Mouse (Mus musculus): ENCODE data around the gene Wdr78. TPM values are rescaled to one million over a fixed set of nuclear protein-coding genes. Genes with fewer than 3 reads are reported as not detected.

Wdr78 gene
- polyA plus RNA-seq, 2 experiments, result 0.33 to 0.61 TPM

DNA sequence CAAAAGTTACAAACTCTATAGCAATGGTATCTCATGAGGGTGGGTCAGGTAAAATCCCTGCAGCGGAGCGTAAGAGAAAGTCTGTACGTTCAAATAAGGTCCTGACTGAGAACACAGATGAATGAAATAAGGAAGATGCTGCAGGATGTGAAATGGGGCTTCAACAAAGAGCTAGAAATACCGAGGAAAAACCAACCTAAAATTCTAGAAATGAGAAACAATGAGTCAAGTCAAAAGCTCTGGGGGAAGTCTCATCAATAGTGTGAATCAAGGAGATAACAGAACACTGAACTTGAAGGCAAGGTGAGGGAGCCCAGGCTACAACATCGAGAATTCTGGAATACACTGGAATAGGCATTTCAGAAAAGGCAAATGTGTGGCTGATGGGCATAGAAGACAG lies 15.8 kb downstream of the Wdr78 start:
- DNase-seq (ENCODE audit: low read depth in 3 of 3, low spot score in 3 of 3) (no peak), ATAC-seq (ENCODE audit: insufficient read depth) (no peak)
- H3K27ac ChIP-seq, result no peak overlapping the region
- H3K9ac ChIP-seq (replicated peaks), result no peak overlapping the region
- no peaks in the 10 kb centered on the region for H3K36me3 ChIP-seq (replicated peaks; ENCODE audit: control insufficient read depth, insufficient read depth, low read depth)
- no peak overlapping the region for H3K4me2 ChIP-seq (ENCODE audit: low read depth)
- no peaks in the 10 kb centered on the region for H3K27me3 ChIP-seq (ENCODE audit: control insufficient read depth, insufficient read depth, low read length)
- WGBS (ENCODE audit: insufficient replicate concordance), result 73% methylated on average over 5 of the region's 5 CpGs
- no peaks in the 10 kb centered on the region for H3K9me3 ChIP-seq (ENCODE audit: control insufficient read depth, low read length)
- no peaks in the 10 kb centered on the region for H3K4me1 ChIP-seq (replicated peaks; ENCODE audit: control insufficient read depth in 2 of 2, insufficient read depth in 2 of 2, low read length in 1 of 2)
- TF ChIP-seq EP300 (IDR thresholded peaks at IDR 0.05; ENCODE audit: low read depth) (no peak), CTCF (IDR thresholded peaks at IDR 0.05; ENCODE audit: low read depth) (no peak)
- no peak overlapping the region for H3K4me3 ChIP-seq (ENCODE audit: insufficient read depth in 1 of 2, low read depth in 2 of 2, low read length in 2 of 2)

DNA sequence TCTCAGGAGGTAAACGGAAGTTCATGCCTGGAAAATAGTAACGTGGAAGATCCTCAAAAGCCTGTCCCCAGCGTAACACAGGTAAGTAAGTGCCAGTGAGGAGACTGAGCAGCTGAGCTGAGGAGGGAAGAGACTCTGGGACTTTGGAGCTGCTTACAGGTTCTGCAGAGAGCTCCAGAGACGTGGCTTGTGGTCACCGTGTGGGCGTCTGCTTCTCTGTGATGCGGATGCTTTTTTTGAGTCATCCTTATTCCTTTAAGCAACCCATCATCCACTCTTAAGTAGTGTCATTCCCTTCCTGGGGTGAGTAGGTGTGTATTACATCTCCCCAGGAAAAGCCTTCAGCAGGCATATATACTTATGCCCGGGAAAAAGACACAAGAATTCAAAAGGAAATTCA lies 18.4 kb downstream of the Wdr78 start:
- H3K27me3 ChIP-seq (ENCODE audit: control insufficient read depth, insufficient read depth, low read length), result no peaks in the 10 kb centered on the region

DNA sequence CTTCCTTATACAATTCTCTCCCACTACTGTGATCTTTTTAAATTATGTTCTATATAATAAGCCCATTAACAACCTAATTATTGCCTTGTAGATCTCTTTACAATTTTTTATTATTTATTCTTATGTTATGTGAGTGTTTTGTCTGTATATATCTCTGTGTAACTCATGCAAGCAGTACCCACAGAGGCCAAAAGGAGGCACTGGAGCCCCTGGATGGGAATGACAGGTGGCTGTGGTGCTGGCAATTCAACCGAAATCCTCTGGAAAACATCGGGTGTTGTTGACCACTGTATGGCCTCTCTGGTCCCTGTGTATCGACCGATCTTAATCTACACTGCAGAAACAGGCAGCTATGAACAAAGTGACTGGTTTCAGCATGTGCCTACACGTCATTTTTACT lies 29.1 kb downstream of the Wdr78 start:
- DNase-seq (ENCODE audit: low read depth in 3 of 3, low spot score in 3 of 3) (no peak), ATAC-seq (ENCODE audit: insufficient read depth) (no peak)
- no peaks in the 10 kb centered on the region for H3K36me3 ChIP-seq (replicated peaks; ENCODE audit: control insufficient read depth, insufficient read depth, low read depth)
- no peaks in the 10 kb centered on the region for H3K9me3 ChIP-seq (ENCODE audit: control insufficient read depth, low read length)
- no peak overlapping the region for H3K4me3 ChIP-seq (ENCODE audit: insufficient read depth in 1 of 2, low read depth in 2 of 2, low read length in 2 of 2)
- no peaks in the 10 kb centered on the region for H3K27me3 ChIP-seq (ENCODE audit: control insufficient read depth, insufficient read depth, low read length)
- H3K27ac ChIP-seq, result no peak overlapping the region
- H3K4me1 ChIP-seq (replicated peaks; ENCODE audit: control insufficient read depth in 2 of 2, insufficient read depth in 2 of 2, low read length in 1 of 2), result no peaks in the 10 kb centered on the region
- WGBS (ENCODE audit: insufficient replicate concordance), result 76% methylated on average over 5 of the region's 5 CpGs
- H3K9ac ChIP-seq (replicated peaks), result no peak overlapping the region
- TF ChIP-seq EP300 (IDR thresholded peaks at IDR 0.05; ENCODE audit: low read depth) (no peak), CTCF (IDR thresholded peaks at IDR 0.05; ENCODE audit: low read depth) (peak; percentile 48)
- H3K4me2 ChIP-seq (ENCODE audit: low read depth), result no peak overlapping the region

More for the DNA sequence above, 18.4 kb downstream of the Wdr78 start:
- ATAC-seq (ENCODE audit: insufficient read depth), result no peak
- WGBS (ENCODE audit: insufficient replicate concordance), result 66% methylated on average over 8 of the region's 8 CpGs
- TF ChIP-seq EP300 (IDR thresholded peaks at IDR 0.05; ENCODE audit: low read depth) (no peak), CTCF (IDR thresholded peaks at IDR 0.05; ENCODE audit: low read depth) (no peak)
- no peak for DNase-seq (ENCODE audit: low read depth in 3 of 3, low spot score in 3 of 3)
- Histone ChIP-seq H3K27ac (no peak overlapping the region), H3K4me2 (ENCODE audit: low read depth) (no peak overlapping the region), H3K4me3 (ENCODE audit: insufficient read depth in 1 of 2, low read depth in 2 of 2, low read length in 2 of 2) (no peak overlapping the region), H3K9me3 (ENCODE audit: control insufficient read depth, low read length) (no peaks in the 10 kb centered on the region), H3K4me1 (replicated peaks; ENCODE audit: control insufficient read depth in 2 of 2, insufficient read depth in 2 of 2, low read length in 1 of 2) (no peaks in the 10 kb centered on the region), H3K36me3 (replicated peaks; ENCODE audit: control insufficient read depth, insufficient read depth, low read depth) (no peaks in the 10 kb centered on the region), H3K9ac (replicated peaks) (no peak overlapping the region)

DNA sequence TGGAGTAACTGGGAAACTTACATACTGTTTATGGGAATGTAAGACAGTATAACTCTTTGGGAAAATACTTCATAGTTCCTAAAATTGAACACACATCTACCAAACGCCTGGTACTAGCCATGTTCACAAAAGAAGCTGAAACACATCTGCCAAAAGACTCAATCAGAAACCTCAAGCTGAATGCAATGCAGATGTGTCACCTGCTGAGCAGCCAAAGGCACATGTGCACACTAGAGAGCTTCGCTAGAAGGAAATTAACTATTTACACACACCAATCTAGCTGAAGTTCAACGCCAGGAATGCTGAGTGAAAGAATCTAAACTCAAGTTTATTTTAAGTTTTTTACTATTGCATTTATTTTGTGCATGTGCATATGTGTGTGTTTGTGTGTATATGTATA lies 43.7 kb downstream of the Wdr78 start:
- DNase-seq (ENCODE audit: low read depth in 3 of 3, low spot score in 3 of 3), result no peak
- Histone ChIP-seq H3K4me1 (replicated peaks; ENCODE audit: control insufficient read depth in 2 of 2, insufficient read depth in 2 of 2, low read length in 1 of 2) (no peaks in the 10 kb centered on the region), H3K4me2 (ENCODE audit: low read depth) (no peak overlapping the region), H3K27ac (no peak overlapping the region), H3K27me3 (ENCODE audit: control insufficient read depth, insufficient read depth, low read length) (no peaks in the 10 kb centered on the region), H3K36me3 (replicated peaks; ENCODE audit: control insufficient read depth, insufficient read depth, low read depth) (no peaks in the 10 kb centered on the region), H3K4me3 (ENCODE audit: insufficient read depth in 1 of 2, low read depth in 2 of 2, low read length in 2 of 2) (no peak overlapping the region), H3K9me3 (ENCODE audit: control insufficient read depth, low read length) (no peaks in the 10 kb centered on the region), H3K9ac (replicated peaks) (no peak overlapping the region)
- 60% methylated on average over 3 of the region's 3 CpGs for WGBS (ENCODE audit: insufficient replicate concordance)
- TF ChIP-seq EP300 (IDR thresholded peaks at IDR 0.05; ENCODE audit: low read depth) (no peak), CTCF (IDR thresholded peaks at IDR 0.05; ENCODE audit: low read depth) (no peak)
- ATAC-seq (ENCODE audit: insufficient read depth), result no peak

DNA sequence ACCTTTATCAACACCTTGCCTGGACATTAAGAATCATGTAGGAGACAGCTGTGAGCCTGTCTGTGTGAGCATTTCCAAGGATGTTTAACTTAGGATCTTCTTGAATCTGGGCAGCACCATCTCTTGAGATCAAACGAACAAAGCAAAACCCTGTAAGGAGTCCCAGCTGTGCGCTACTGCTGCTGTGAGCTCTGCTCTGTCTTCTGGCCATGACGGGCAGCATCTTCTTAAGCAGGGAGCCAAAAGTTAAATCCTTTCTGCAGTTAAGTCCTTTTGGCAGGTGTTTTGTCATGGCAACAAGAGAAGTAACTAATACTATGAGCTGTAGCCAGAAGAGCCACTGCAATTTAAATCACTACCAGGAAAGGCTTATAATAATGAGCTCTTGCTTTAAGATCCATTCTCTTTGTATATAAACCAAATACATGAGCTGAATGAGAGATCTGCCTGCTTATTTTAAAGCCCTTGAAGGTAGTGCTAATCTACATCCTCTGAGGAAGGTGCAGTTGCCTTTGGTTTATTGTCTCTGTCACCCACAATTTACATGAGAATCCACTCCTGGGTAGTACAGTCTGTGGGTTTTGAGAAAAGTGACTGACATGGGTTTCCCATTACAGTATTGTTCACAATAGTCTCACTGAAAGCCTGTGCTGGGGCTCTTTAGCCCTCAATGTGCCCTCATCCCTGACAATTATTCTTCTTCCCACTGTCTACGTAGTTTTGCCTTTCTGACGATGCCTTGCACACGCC lies 46.3 kb downstream of the Wdr78 start:
- no peak for ATAC-seq (ENCODE audit: insufficient read depth)
- H3K9me3 ChIP-seq (ENCODE audit: control insufficient read depth, low read length), result no peaks in the 10 kb centered on the region
- H3K4me1 ChIP-seq (replicated peaks; ENCODE audit: control insufficient read depth in 2 of 2, insufficient read depth in 2 of 2, low read length in 1 of 2), result no peaks in the 10 kb centered on the region
- H3K36me3 ChIP-seq (replicated peaks; ENCODE audit: control insufficient read depth, insufficient read depth, low read depth), result no peaks in the 10 kb centered on the region
- H3K9ac ChIP-seq (replicated peaks), result no peak overlapping the region
- no peak overlapping the region for H3K27ac ChIP-seq
- 78% methylated on average over 6 of the region's 6 CpGs for WGBS (ENCODE audit: insufficient replicate concordance)
- no peaks in the 10 kb centered on the region for H3K27me3 ChIP-seq (ENCODE audit: control insufficient read depth, insufficient read depth, low read length)
- no peak overlapping the region for H3K4me2 ChIP-seq (ENCODE audit: low read depth)
- no peak overlapping the region for H3K4me3 ChIP-seq (ENCODE audit: insufficient read depth in 1 of 2, low read depth in 2 of 2, low read length in 2 of 2)
- TF ChIP-seq CTCF (IDR thresholded peaks at IDR 0.05; ENCODE audit: low read depth) (no peak), EP300 (IDR thresholded peaks at IDR 0.05; ENCODE audit: low read depth) (no peak)
- no peak for DNase-seq (ENCODE audit: low read depth in 3 of 3, low spot score in 3 of 3)

Data from liver, embryonic 14.5 days (tissue).